Mouse (Mus musculus): Measurements from ENCODE around the gene Uba1y.
"Not testable (repeated sequence)": the region's sequence is repeated elsewhere in the genome, so short reads cannot be mapped to it uniquely, and the experiment has no call there.

Uba1y gene

DNA sequence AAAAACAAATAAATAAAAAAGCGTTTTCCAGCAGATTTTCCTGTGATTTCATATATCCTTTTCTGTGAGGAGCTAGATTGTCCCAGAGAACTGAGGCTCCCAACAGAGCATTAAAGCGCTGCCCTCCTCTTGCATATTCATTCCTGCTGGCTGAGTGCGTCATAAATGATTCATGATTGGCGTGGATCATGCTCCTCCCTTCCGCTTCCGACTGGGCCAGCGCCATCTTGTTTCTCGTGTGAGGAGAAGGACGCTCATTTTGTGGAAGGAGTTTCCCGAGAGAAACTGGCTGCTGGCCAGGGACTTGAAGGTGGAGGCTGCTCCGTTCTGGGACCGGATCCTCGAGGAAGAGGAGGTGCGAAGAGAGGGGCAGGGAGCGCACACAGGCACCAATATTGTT lies at the start of gene Uba1y:
Uba1y (plus strand) TSS at position 254 of the 400 bp plus-strand sequence.
- no peak for DNase-seq

GRCm38 (mm10) chrY:797309-797708 lies 21.1 kb upstream of the Uba1y start, which contains the start of gene Zfy1:
Gene Zfy1 (minus strand): TSS chrY:797409.
- DNase-seq, result not testable (repeated sequence)

DNA sequence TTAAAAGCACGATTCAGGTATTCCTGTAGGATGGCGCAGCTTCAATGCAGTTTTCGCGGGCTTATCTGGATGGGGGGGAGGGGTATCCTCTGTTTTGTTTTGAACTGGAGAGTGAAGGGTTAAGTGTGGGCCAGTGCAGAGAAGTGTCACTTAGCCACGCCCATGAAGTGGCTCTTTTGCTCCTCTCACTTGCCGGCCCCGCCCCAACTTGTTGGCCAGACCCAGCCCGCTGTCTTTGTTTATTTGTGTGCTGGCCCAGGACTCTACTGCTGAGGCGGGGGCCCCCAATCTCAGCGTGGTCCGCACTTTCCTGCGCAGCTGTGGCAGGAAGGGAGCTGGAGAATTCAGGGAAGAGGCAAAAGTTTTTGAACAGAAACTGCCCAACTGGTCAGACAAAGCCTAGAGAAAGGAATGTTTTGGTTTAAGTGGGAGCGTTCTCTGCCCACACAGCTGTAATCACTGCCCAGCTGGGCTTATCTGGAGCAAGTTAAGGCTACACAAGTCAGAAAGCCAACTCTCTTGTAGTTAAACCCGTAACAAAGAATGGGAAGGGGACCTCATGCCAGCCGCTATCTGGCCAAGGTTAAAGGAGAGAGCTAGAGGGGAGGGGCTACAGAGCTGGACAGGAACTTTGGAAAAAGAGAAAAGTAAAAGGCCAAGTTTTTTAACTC lies 9.3 kb upstream of the Uba1y start:
- DNase-seq, result peak in 1 of 2 experiments; percentile 72

- DNase-seq, result no peak
Measured at GRCm38 (mm10) chrY:872404-872803, 54.0 kb downstream of the Uba1y start.

DNA sequence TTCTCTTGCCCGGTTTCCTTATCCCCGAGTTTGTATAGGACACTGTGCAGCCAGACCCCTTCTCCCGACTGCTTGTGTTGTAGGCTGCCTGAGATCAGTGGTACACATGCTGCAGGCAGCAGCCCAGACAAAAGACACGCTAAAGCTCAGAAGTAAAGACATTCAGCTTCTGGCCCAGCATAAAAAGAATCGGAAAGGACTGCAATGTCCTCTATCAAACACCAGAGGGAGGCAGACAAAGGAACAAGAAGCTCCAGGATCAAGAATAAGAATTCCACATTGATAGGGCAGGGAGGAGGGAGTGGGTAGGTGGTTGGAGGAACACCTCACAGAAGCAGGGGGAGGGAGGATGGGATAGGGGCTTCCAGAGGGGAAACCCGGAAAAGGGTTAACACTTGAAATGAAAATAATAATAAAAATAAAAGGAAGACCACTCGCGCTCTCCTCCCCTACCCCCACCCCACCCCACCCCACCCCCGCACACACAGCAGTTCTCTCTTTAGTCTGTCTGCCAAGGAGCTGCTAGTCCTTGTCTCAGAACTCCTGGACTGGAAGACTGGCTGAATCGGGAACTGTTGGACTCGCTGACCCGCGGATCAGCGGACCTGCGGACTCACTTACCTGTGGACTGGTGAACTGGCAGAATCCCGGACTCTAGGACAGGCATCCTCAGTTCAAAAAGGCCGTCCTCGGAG lies 54.6 kb downstream of the Uba1y start:
- peak in 1 of 2 experiments; percentile 1 for DNase-seq

All from kidney, postnatal 4 days (tissue).